Mouse (Mus musculus) heart, postnatal 14 days (tissue): Measurements from ENCODE around the gene Scaf11. TPM values are rescaled to one million over a fixed set of nuclear protein-coding genes. Genes with fewer than 3 reads are reported as not detected.

Experiments used
- DNase-seq, 2 experiments: peaks; one replicate each; pipeline ENCODE4 v3.0.0; 2021 to 2022
- intact Hi-C: fragments of 180-260 bp; cut with DNase I; formaldehyde crosslinking; loops from one replicate; pipeline ENCODE4 v1.15.1; 2025
- microRNA-seq, 2 experiments: library from miRNA; unstranded; fragments of <30 nt; microRNA quantifications; one replicate each; pipeline ENCODE4 v1.2.0; 2021 to 2022
- total RNA-seq, 2 experiments: library from RNA; stranded (reverse); gene quantifications; 2 replicates each; pipeline ENCODE4 v1.2.3; 2021

Gene Scaf11
- total RNA-seq, 2 experiments from 2014 or later, result 48.8 to 49.6 TPM

DNA sequence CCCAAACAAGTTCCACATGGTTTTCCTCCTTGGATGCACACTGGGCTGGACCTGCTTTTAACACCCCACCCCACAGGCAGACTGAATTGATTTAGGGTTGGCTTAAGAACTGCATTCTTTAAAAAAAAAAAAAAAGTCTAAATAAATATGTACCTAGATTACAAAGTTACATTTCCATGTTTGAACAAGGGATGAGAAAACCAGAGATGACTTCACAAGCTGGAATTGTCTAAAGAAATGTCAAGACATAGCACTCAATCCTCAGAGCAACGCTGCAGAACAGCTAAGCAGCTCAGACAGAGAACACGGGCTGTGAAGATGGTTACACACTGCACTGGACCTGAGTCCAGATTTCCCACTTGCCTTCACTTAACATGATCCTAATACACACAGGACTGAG lies 53.5 kb downstream of the Scaf11 start:
- no peak for DNase-seq
- intact Hi-C loops, result no loop called here

DNA sequence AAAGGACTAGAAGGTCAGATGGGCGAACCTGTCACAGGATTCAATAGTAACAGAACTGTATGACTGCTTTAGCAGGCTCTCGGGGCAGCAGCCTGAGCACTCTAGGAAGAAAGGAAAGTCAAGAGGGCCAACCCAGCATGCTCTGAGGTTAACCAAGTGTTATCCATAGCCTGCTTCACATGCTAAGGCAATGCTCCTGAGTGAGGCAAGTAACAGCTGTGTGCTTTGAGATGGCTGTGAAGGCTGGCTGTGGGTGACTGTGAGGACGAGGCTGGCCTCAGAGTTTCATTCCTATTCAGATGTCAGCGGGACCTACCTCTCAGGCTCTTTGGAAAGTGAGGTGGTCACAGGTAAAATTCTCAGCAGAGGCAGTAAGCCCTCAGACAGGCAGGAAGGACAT lies 54.4 kb downstream of the Scaf11 start:
- DNase-seq, result no peak
- intact Hi-C loops, result no loop called here

- DNase-seq, result no peak
- intact Hi-C loops, result no loop called here
These were observed 55.1 kb downstream of the Scaf11 start for GRCm38 (mm10) chr15:96405548-96405947.

DNA sequence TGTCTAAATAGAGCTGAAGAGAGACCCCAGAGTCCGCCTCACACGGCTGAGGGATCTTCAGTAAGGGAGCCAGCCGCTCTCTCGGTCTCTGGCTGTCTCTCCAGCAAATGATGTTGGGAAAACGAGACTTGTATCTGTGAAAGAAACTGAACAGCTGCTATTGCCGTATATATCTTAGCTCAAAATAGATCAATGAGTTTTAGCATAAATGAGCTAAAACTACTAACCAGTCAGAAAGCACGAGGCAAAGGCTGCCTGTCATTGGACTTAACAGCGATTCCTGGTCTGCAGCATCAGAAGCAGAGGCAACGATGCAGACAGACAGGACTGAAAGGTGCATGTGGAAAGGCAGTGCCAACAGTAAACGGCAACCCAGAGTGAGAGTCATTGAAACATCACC lies 62.3 kb downstream of the Scaf11 start:
- no peak for DNase-seq
- intact Hi-C loops, result loop anchor here (10.0 kb wide), 1 partner anchor 634 kb away; no protein-coding TSS in a partner anchor

GRCm38 (mm10) chr15:96396641-96397344 lies 63.9 kb downstream of the Scaf11 start:
- intact Hi-C loops, result loop anchor here (10.0 kb wide), 1 partner anchor 632 kb away; no protein-coding TSS in a partner anchor
- no peak for DNase-seq

GRCm38 (mm10) chr15:96395071-96395470 lies 65.6 kb downstream of the Scaf11 start:
- intact Hi-C loops, result loop anchor here (10.0 kb wide), 1 partner anchor 630 kb away; no protein-coding TSS in a partner anchor
- no peak for DNase-seq

DNA sequence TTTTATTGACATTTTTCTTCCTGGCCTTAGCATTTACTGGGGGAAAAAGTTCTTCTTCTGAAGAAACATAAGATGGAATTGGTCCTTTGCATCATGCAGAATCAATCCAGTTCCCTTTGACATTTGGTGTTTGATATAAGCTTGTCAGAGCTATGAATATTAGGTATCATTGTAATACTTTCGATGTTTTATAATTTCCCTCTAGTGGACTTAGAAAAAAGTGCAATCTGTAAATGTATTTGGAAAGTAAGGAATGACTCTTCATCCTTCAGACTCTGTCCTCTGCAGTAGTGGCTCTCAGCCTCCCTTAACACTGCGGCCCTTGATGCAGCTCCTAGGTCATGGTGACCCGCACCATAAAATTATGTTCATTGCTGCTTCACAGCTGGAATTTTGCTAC lies 67.8 kb downstream of the Scaf11 start:
- intact Hi-C loops, result loop anchor here (10.0 kb wide), 1 partner anchor 628 kb away; no protein-coding TSS in a partner anchor
- DNase-seq, result no peak

GRCm38 (mm10) chr15:96388565-96388964 lies 72.1 kb downstream of the Scaf11 start:
- DNase-seq, result no peak
- intact Hi-C loops, result no loop called here

DNA sequence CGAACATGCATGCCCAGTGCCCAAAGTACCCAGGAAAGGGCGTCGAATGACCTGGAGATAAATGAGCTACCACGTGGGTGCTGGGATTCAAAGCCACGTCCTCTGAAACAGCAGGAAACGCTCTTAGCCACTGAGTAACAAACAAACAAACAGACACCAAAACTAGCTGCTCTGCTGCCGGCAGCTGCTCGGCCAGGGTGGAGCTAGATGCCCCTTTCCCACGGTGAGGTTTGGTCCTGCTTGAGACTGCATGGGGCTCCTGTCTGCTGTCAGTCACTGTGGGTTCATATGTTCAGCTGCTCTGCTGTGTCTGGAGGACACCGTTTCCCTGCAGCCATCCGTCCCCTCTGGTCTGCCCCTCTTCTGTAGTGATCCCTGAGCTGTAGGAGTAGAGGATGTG lies 78.4 kb downstream of the Scaf11 start:
- no peak for DNase-seq
- intact Hi-C loops, result no loop called here

DNA sequence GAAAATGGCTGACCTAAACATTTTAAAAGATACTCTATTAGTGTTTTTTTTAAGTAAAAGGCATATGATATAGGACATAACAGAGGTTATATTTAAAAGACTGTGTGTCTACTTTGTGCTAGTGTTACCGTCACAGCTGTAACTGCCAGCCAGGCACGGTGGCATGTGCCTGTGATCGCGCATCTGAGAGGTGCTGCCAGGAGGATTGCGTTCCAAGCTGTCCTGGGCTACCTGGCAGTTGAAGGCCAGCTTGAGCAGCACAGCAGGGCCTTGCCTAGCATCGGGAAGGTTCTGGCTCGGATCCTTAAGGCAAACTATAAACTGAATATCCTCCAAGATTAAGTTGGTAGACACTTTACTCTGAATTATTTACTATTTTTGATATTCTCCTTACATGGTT lies 82.9 kb downstream of the Scaf11 start:
- DNase-seq, result peak; percentile 7 to 15
- intact Hi-C loops, result no loop called here

DNA sequence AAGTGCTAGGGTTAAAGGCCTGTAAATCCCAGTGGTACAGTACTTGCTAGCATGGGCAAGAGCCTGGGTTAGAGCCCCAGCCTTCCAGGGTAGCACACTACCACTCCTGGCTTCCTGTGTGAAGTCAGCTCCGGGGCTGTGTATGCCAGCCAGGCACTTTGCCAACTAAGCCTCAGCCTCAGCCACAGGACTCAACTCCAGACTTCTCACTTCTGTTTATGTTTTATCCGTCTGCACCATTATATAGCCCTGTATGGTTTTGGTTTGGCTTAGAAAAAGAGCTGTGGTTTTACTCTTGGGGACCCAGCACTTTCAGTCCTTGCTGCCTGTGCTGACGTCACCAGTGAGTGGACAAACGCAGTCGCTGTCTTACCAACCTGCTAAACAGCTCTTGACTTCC lies 83.4 kb downstream of the Scaf11 start:
- intact Hi-C loops, result no loop called here
- DNase-seq, result peak; percentile 25 to 51

- DNase-seq, result no peak
- intact Hi-C loops, result no loop called here
These were observed 84.4 kb downstream of the Scaf11 start for GRCm38 (mm10) chr15:96376214-96376613.

GRCm38 (mm10) chr15:96373161-96373560 lies 87.5 kb downstream of the Scaf11 start:
- intact Hi-C loops, result no loop called here
- DNase-seq, result no peak

DNA sequence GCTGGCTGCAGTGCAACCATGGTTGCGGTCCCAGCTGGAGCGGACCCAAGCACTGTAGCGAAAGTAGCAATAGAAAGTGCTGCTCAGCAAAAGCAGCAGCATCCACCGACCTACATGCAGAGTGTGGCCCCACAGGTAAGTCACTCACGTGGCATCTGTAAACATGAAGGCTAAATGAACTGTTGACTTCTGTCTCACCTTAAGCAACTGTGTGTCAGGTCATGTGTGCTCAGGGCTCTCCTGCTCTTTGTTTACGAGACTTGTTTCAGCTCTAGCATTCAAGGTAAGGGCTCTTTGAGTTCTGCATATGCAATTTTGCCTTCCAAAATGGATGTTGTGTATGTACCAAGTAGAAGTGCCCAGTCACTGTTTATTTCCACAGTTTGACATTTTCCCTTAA lies 88.0 kb downstream of the Scaf11 start:
- no peak for DNase-seq
- intact Hi-C loops, result no loop called here

- DNase-seq, result no peak
- intact Hi-C loops, result no loop called here
These were observed 89.3 kb downstream of the Scaf11 start for GRCm38 (mm10) chr15:96371311-96371710.

- no peak for DNase-seq
- intact Hi-C loops, result no loop called here
These were observed 94.3 kb downstream of the Scaf11 start for GRCm38 (mm10) chr15:96366176-96366963.

- intact Hi-C loops, result no loop called here
- no peak for DNase-seq
These were observed 95.3 kb downstream of the Scaf11 start for GRCm38 (mm10) chr15:96365351-96365750.

Small RNAs within 50 kb of the gene (microRNA-seq; reads per million reads assigned to microRNA genes)
- gene Gm25397, result 0 reads per million in 2 experiments

Other genes with a start within 250 kb of the Scaf11 start
- 10 to 100 TPM; 31.9 to 34.5 TPM for gene Arid2, start 173.3 kb downstream of the Scaf11 start, total RNA-seq
- gene Slc38a1, start 182.1 kb upstream of the Scaf11 start, total RNA-seq, result 10 to 100 TPM; 33.6 to 35.4 TPM
- 100 to 1,000 TPM; 257 to 301 TPM for gene Slc38a2, start 238.9 kb upstream of the Scaf11 start, total RNA-seq